Mouse (Mus musculus): ENCODE results near the gene Vav3. TPM values are rescaled to one million over a fixed set of nuclear protein-coding genes. Genes with fewer than 3 reads are reported as not detected.

The Vav3 gene
- total and polyA plus RNA-seq, 3 experiments = 1.7 to 5.0 (median 4.4) TPM

GRCm38 (mm10) chr3:109596084-109596483 is 255.6 kb downstream of the Vav3 start:
- H3K4me1 ChIP-seq (ENCODE audit: control insufficient read depth, insufficient read depth, low read length) = no peaks in the 10 kb centered on the region
- H3K36me3 ChIP-seq (ENCODE audit: control insufficient read depth, insufficient read depth, low read length) = no peaks in the 10 kb centered on the region
- H3K79me2 ChIP-seq (replicated peaks; ENCODE audit: control insufficient read depth, insufficient read depth, low read length) = no peaks in the 10 kb centered on the region
- no peak overlapping the region for H3K9ac ChIP-seq (ENCODE audit: low read depth, low read length)
- H3K4me3 ChIP-seq = no peak overlapping the region
- no peak for DNase-seq
- TF ChIP-seq EP300 (IDR thresholded peaks at IDR 0.05; ENCODE audit: insufficient read depth, low read depth, low read length) (no peak), POLR2A (IDR thresholded peaks at IDR 0.05; ENCODE audit: insufficient read depth, low read depth, low read length) (no peak), CTCF (IDR thresholded peaks at IDR 0.05) (no peak)
- intact Hi-C loops (cut with DNase I) = no loop called here
- 74% methylated on average over 3 of the region's 3 CpGs for WGBS
- H3K27me3 ChIP-seq (ENCODE audit: control insufficient read depth, insufficient read depth, low read length) = no peaks in the 10 kb centered on the region
- H3K27ac ChIP-seq = no peak overlapping the region

DNA sequence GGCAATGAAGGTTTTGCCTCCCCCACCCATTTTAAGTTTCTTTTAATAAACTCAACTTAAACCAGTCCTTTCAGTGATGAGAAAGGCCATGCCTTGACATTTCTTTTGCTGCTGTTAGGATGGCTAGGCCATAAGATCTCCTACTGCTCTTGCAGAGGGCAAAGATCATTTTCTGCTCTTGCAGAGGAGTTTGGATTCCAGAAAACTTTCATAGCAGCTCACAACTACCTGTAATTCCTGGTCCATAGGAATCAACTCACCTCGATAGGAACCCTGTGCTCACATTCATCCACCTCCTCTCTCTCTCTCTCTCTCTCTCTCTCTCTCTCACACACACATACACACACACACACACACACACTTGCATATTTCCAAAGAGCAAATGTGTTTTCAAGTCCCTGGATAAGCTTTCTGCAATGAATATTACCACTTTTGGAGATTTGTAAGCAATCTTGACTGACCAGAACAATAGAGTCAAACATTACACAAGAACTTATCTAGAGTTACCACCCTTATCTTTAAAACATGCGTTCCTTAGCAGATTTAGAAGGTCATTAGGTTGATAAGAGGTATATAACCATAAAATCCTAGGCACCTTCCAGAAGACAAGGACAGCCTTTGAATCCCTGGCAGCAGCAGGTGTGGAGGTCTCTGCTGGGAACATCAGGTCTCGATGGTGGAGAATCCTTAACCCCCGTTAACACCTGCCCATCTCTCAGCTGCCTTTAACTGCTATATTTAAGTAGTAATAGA is 260.4 kb downstream of the Vav3 start:
- Histone ChIP-seq H3K36me3 (ENCODE audit: control insufficient read depth, insufficient read depth, low read length) (no peaks in the 10 kb centered on the region), H3K4me1 (ENCODE audit: control insufficient read depth, insufficient read depth, low read length) (no peaks in the 10 kb centered on the region), H3K27ac (no peak overlapping the region), H3K27me3 (ENCODE audit: control insufficient read depth, insufficient read depth, low read length) (no peaks in the 10 kb centered on the region), H3K79me2 (replicated peaks; ENCODE audit: control insufficient read depth, insufficient read depth, low read length) (no peaks in the 10 kb centered on the region), H3K4me3 (no peak overlapping the region), H3K9ac (ENCODE audit: low read depth, low read length) (no peak overlapping the region)
- intact Hi-C loops (cut with DNase I) = no loop called here
- DNase-seq = no peak
- TF ChIP-seq EP300 (IDR thresholded peaks at IDR 0.05; ENCODE audit: insufficient read depth, low read depth, low read length) (no peak), POLR2A (IDR thresholded peaks at IDR 0.05; ENCODE audit: insufficient read depth, low read depth, low read length) (no peak), CTCF (IDR thresholded peaks at IDR 0.05) (no peak)
- WGBS = 73% methylated on average over 4 of the region's 4 CpGs

- Histone ChIP-seq H3K79me2 (replicated peaks; ENCODE audit: control insufficient read depth, insufficient read depth, low read length) (no peaks in the 10 kb centered on the region), H3K27me3 (ENCODE audit: control insufficient read depth, insufficient read depth, low read length) (no peaks in the 10 kb centered on the region), H3K4me3 (no peak overlapping the region), H3K36me3 (ENCODE audit: control insufficient read depth, insufficient read depth, low read length) (no peaks in the 10 kb centered on the region), H3K4me1 (ENCODE audit: control insufficient read depth, insufficient read depth, low read length) (no peaks in the 10 kb centered on the region), H3K9ac (ENCODE audit: low read depth, low read length) (no peak overlapping the region), H3K27ac (no peak overlapping the region)
- 69% methylated on average over 1 of the region's 1 CpGs for WGBS
- TF ChIP-seq POLR2A (IDR thresholded peaks at IDR 0.05; ENCODE audit: insufficient read depth, low read depth, low read length) (no peak), EP300 (IDR thresholded peaks at IDR 0.05; ENCODE audit: insufficient read depth, low read depth, low read length) (no peak), CTCF (IDR thresholded peaks at IDR 0.05) (no peak)
- DNase-seq = no peak
- intact Hi-C loops (cut with DNase I) = no loop called here
Measured at GRCm38 (mm10) chr3:109602753-109603152, 262.3 kb downstream of the Vav3 start.

DNA sequence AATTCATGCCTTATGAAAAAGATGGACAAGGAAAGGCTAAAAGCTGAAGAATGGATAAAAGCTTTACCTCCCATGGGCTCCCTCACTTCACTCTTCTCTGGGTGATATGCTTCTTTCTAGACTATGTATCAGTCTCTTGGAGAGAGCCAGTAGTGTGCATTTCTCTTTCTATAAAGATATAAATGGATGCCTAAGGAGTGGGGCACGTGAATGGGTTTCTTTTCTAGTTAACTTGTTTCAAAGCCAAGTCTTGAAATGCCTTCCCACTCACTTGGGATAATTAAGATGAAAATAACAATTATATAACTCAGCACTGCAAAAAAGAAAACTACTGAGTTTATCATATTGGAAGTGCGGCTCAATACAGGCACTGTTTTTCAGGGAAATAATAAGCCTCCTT is 265.7 kb downstream of the Vav3 start:
- Histone ChIP-seq H3K79me2 (replicated peaks; ENCODE audit: control insufficient read depth, insufficient read depth, low read length) (no peaks in the 10 kb centered on the region), H3K9ac (ENCODE audit: low read depth, low read length) (no peak overlapping the region), H3K4me3 (no peak overlapping the region), H3K4me1 (ENCODE audit: control insufficient read depth, insufficient read depth, low read length) (no peaks in the 10 kb centered on the region), H3K36me3 (ENCODE audit: control insufficient read depth, insufficient read depth, low read length) (no peaks in the 10 kb centered on the region), H3K27me3 (ENCODE audit: control insufficient read depth, insufficient read depth, low read length) (no peaks in the 10 kb centered on the region), H3K27ac (no peak overlapping the region)
- TF ChIP-seq POLR2A (IDR thresholded peaks at IDR 0.05; ENCODE audit: insufficient read depth, low read depth, low read length) (no peak), EP300 (IDR thresholded peaks at IDR 0.05; ENCODE audit: insufficient read depth, low read depth, low read length) (no peak), CTCF (IDR thresholded peaks at IDR 0.05) (no peak)
- 75% methylated on average over 2 of the region's 2 CpGs for WGBS
- intact Hi-C loops (cut with DNase I) = no loop called here
- no peak for DNase-seq

- Histone ChIP-seq H3K79me2 (replicated peaks; ENCODE audit: control insufficient read depth, insufficient read depth, low read length) (no peaks in the 10 kb centered on the region), H3K36me3 (ENCODE audit: control insufficient read depth, insufficient read depth, low read length) (no peaks in the 10 kb centered on the region), H3K9ac (ENCODE audit: low read depth, low read length) (no peak overlapping the region), H3K4me1 (ENCODE audit: control insufficient read depth, insufficient read depth, low read length) (no peaks in the 10 kb centered on the region; the same call in 1 of the 2 replicates), H3K27ac (no peak overlapping the region), H3K4me3 (no peak overlapping the region), H3K27me3 (ENCODE audit: control insufficient read depth, insufficient read depth, low read length) (no peaks in the 10 kb centered on the region)
- DNase-seq = peak in 1 of 2 experiments; percentile 4
- 41% methylated on average over 3 of the region's 3 CpGs for WGBS
- intact Hi-C loops (cut with DNase I) = no loop called here
- TF ChIP-seq CTCF (IDR thresholded peaks at IDR 0.05) (no peak), EP300 (IDR thresholded peaks at IDR 0.05; ENCODE audit: insufficient read depth, low read depth, low read length) (no peak), POLR2A (IDR thresholded peaks at IDR 0.05; ENCODE audit: insufficient read depth, low read depth, low read length) (no peak)
Measured at GRCm38 (mm10) chr3:109621721-109622120, 281.3 kb downstream of the Vav3 start.

DNA sequence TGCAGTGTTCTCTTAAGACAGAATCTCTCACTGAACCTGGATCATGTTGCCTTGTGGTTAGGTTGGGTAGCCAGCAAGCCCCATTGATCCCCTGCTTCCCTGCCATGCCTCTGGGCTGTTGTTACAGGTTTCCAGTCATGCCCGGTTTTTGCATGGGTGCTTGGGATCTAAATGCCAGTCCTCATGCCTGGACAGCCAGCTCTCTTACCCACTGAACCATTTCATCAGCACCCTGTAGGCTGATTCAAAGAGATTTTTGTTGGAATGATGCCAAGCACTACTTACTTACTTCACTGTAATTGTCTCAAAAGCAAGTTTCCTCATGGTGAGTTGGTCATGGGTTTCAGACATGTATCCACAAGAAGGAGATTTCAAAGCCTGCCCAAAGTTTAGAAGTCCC is 281.9 kb downstream of the Vav3 start:
- intact Hi-C loops (cut with DNase I) = no loop called here
- H3K4me1 ChIP-seq (ENCODE audit: control insufficient read depth, insufficient read depth, low read length) = no peaks in the 10 kb centered on the region; the same call in 1 of the 2 replicates
- TF ChIP-seq POLR2A (IDR thresholded peaks at IDR 0.05; ENCODE audit: insufficient read depth, low read depth, low read length) (no peak), EP300 (IDR thresholded peaks at IDR 0.05; ENCODE audit: insufficient read depth, low read depth, low read length) (no peak), CTCF (IDR thresholded peaks at IDR 0.05) (no peak)
- H3K27ac ChIP-seq = no peak overlapping the region
- WGBS = 95% methylated on average over 1 of the region's 1 CpGs
- DNase-seq = no peak
- H3K9ac ChIP-seq (ENCODE audit: low read depth, low read length) = no peak overlapping the region
- H3K79me2 ChIP-seq (replicated peaks; ENCODE audit: control insufficient read depth, insufficient read depth, low read length) = no peaks in the 10 kb centered on the region
- no peak overlapping the region for H3K4me3 ChIP-seq
- no peaks in the 10 kb centered on the region for H3K36me3 ChIP-seq (ENCODE audit: control insufficient read depth, insufficient read depth, low read length)
- H3K27me3 ChIP-seq (ENCODE audit: control insufficient read depth, insufficient read depth, low read length) = no peaks in the 10 kb centered on the region
